Mouse (Mus musculus) ES-E14 (cell line): ENCODE data around the gene Armcx3. TPM values are rescaled to one million over a fixed set of nuclear protein-coding genes. Genes with fewer than 3 reads are reported as not detected.

Experiments used
- DNase-seq: peaks from one replicate; pipeline ENCODE4 v3.0.0-alpha.2; 2013; ENCODE audit warnings: low read depth, low spot score
- H3K27ac ChIP-seq: 2 replicates; pipeline ENCODE4 v1.5.1; 2012; ENCODE audit warnings: low read depth, mild to moderate bottlenecking, low read length, moderate library complexity, mixed read lengths; ENCODE audit not compliant: poor library complexity, insufficient read depth, severe bottlenecking
- H3K36me3 ChIP-seq: 2 replicates; pipeline ENCODE4 v1.6.1; 2012; ENCODE audit warnings: mild to moderate bottlenecking, low read length, moderate library complexity, mixed read lengths; ENCODE audit not compliant: control insufficient read depth, poor library complexity, insufficient read depth, severe bottlenecking
- H3K4me1 ChIP-seq, 2 experiments: fragments of 150-350 bp in 1 of 2; sonication (generic) in 1 of 2; 2 replicates each; pipeline ENCODE4 v1.6.1; 2012; ENCODE audit warnings: low read length in 2 of 2, mild to moderate bottlenecking in 1 of 2, mixed read lengths in 1 of 2; ENCODE audit not compliant: control insufficient read depth in 2 of 2, insufficient read depth in 2 of 2, poor library complexity in 1 of 2
- H3K4me3 ChIP-seq, 2 experiments: fragments of 150-350 bp in 1 of 2; sonication (generic) in 1 of 2; 2 replicates each; pipeline ENCODE4 v1.5.1; 2012; ENCODE audit warnings: low read length in 2 of 2, low read depth in 1 of 2, mild to moderate bottlenecking in 1 of 2, mixed read lengths in 1 of 2; ENCODE audit not compliant: insufficient read depth in 1 of 2, poor library complexity in 1 of 2, severe bottlenecking in 1 of 2
- H3K9ac ChIP-seq: 2 replicates; pipeline ENCODE4 v1.6.1; 2012; ENCODE audit warnings: low read depth, mild to moderate bottlenecking, low read length, mixed read lengths; ENCODE audit not compliant: poor library complexity, insufficient read depth, severe bottlenecking
- H3K9me3 ChIP-seq: fragments of 150-350 bp; sonication (generic); 2 replicates; pipeline ENCODE4 v1.6.1; 2012; ENCODE audit warnings: low read depth, mild to moderate bottlenecking, low read length; ENCODE audit not compliant: control insufficient read depth, insufficient read depth
- CHD2 ChIP-seq: IDR thresholded peaks from 2 replicates; pipeline ENCODE4 v1.6.1; 2014; ENCODE audit warnings: mild to moderate bottlenecking, low read depth, low read length, inconsistent platforms
- HCFC1 ChIP-seq: IDR thresholded peaks from 2 replicates; pipeline ENCODE4 v1.6.1; 2012; ENCODE audit warnings: low read length, inconsistent platforms, borderline replicate concordance; ENCODE audit not compliant: insufficient read depth
- MAFK ChIP-seq: IDR thresholded peaks from 2 replicates; pipeline ENCODE4 v1.6.1; 2014; ENCODE audit warnings: mild to moderate bottlenecking, low read depth, low read length, inconsistent platforms; ENCODE audit not compliant: insufficient read depth
- ZC3H11A ChIP-seq: IDR thresholded peaks from 2 replicates; pipeline ENCODE4 v1.6.1; 2012; ENCODE audit warnings: low read depth, mild to moderate bottlenecking, inconsistent platforms, low read length, borderline replicate concordance
- ZNF384 ChIP-seq: IDR thresholded peaks from 2 replicates; pipeline ENCODE4 v1.6.1; 2012; ENCODE audit warnings: low read depth, low read length, inconsistent platforms
- in situ Hi-C, 2 experiments: fragments of 600-800 bp; cut with MboI; formaldehyde crosslinking; loops; one replicate each; pipeline ENCODE4 v1.15.1; 2025; ENCODE audit warnings: low sequenced_read_pairs in 2 of 2, inconsistent platforms in 1 of 2; ENCODE audit not compliant: unreplicated experiment in 2 of 2
- total RNA-seq: library from RNA; depleted of rRNA; stranded (reverse); fragments of 300-350 nt; gene quantifications from 2 replicates; pipeline ENCODE4 v1.2.3, GENCODE M21; 2012

Armcx3 gene
- total RNA-seq, 1 experiment: 5.8 TPM

DNA sequence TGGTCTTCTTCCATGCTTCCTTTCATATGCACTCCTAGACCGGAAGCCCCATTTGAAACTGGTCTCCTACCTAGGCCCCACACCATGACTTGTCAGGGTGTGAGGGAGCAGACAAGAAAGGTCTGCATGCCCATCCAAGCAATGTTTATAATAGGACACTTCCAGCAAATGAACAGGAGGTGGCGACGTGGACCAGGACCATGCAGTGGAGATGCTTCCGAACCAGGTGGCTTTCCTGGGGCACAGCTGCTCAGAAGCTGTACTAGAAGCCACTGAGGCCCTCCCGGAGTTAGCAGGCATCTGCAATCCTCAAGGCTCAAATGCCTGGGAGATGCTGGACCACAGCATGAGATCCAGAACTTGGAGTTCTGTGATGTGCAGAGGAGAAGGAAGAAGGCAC lies 9.9 kb upstream of the Armcx3 start:
- Histone ChIP-seq H3K9me3 (no peaks in the 10 kb centered on the region), H3K36me3 (no peaks in the 10 kb centered on the region), H3K9ac (no peak overlapping the region), H3K4me1 (no peaks in the 10 kb centered on the region), H3K4me3 (no peak overlapping the region), H3K27ac (no peak overlapping the region)
- TF ChIP-seq MAFK (no peak), ZC3H11A (peak; percentile 66), CHD2 (no peak), HCFC1 (no peak)
- in situ Hi-C loops: loop anchor here in 1 of 2 experiments (25.0 kb wide), 1 partner anchor 191 kb away; no protein-coding TSS in a partner anchor
- no peak for DNase-seq

DNA sequence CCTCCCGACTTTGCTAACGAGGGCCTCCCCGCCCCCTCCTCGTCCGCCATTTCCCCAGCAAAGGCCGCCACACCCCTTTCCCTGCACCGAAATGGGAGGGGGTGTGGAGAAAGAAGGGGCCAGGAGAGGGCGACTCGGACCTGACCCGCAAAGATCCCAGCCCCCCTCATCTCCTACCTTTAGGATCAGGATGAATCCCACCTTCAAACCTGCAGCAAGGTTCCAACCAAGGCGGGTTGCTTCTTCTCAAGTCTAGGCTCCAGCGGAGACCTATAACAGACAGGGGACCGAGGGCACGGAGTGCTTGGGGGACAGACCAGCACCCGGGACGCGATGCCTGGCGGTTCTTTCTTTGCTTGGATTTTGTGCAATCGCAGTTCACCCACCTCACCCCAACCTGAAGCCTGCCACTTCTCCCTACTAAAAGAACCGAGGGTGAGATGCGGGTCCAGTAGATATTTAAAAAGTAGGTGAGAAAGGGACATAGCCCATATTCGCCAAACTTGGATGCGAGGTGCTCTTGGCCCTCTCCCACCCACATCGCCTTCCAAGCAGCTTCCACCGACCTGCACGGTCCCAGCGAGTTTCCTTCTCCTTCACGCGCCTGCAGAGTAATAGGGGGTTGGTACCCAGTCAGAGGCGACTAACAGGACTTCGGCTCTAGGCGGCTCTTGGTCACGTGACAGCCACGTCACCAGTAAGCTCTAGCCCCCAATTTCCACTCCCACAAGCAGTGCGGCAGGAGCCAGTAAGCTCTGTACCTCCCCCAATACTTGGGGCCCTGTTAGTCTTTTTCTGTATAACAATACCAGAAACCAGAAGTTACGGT lies 5.4 kb upstream of the Armcx3 start, which contains the start of gene Armcx6:
Gene Armcx6, minus strand, starts transcription at position 654 of the 829 bp plus-strand sequence.
- Histone ChIP-seq H3K9ac (peak within 1 kb of the TSS; percentile 35; the same call in 1 of the 2 replicates), H3K9me3 (no peaks in the 10 kb centered on the region), H3K27ac (no peak within 1 kb of the TSS), H3K36me3 (no peaks in the 10 kb centered on the region), H3K4me3 (peak within 1 kb of the TSS; percentile 64 to 72), H3K4me1 (no peaks in the 10 kb centered on the region)
- peak; percentile 45 for DNase-seq
- in situ Hi-C loops: no loop called here
- TF ChIP-seq MAFK (no peak), HCFC1 (no peak), ZC3H11A (no peak), ZNF384 (no peak), CHD2 (no peak)

DNA sequence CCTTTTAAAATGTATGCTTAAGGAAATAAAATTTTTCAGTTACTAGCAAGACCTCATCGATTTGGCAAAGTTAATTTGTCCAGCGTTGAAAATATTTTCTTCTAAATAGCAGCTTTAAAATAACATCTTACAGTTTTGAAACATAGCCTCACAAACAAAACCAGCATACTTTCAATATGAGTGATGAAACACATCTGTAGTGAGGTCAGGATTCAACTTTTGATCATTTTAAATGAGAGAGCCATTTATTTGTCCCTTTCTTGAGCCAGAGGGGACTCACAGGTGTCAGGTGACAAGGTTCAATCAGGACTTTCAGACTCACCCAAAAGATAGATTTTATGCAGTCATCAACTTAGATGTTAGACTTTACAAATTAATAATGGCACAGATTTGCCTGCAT lies 4.5 kb upstream of the Armcx3 start:
- no peak for TF ChIP-seq HCFC1
- TF ChIP-seq ZC3H11A: no peak
- TF ChIP-seq CHD2: no peak
- TF ChIP-seq MAFK: no peak
- TF ChIP-seq ZNF384: no peak
- Histone ChIP-seq H3K9ac (no peak overlapping the region), H3K4me3 (no peak overlapping the region), H3K27ac (no peak overlapping the region), H3K36me3 (no peaks in the 10 kb centered on the region), H3K9me3 (no peaks in the 10 kb centered on the region), H3K4me1 (no peaks in the 10 kb centered on the region)
- no peak for DNase-seq
- in situ Hi-C loops: no loop called here

DNA sequence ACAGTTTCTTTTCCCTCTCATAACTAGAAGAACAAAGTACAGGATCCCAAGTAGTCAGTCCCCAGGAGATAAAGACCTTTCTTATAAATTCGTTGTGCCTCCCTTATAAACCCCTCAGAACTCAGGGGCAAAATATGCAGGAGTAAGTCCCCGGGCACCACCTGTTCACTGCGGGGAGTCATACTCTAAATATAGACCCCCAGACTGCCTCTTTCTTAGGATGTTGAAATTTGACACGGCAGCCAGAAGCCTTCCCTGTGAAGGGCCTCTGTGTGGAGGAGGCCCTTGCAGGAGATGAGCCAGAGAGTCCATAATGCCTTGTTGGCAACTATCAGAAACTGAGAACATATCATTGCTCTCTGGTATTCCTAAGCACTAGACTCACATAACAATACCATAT lies 3.8 kb upstream of the Armcx3 start:
- Histone ChIP-seq H3K36me3 (no peaks in the 10 kb centered on the region), H3K27ac (no peak overlapping the region), H3K4me1 (peaks cover 0 to under 1% of the 10 kb centered on the region in 2 experiments; a peak in 1 of 4 replicates), H3K9me3 (no peaks in the 10 kb centered on the region), H3K4me3 (no peak overlapping the region), H3K9ac (no peak overlapping the region)
- TF ChIP-seq ZC3H11A (no peak), CHD2 (no peak), ZNF384 (no peak), HCFC1 (no peak), MAFK (no peak)
- in situ Hi-C loops: no loop called here
- DNase-seq: no peak
